Mouse (Mus musculus): ENCODE measurements at regions not wholly inside any gene's neighbourhood (a gene's known extent, or its start where the extent isn't known, plus 50 kb on each side); places are given as distances from the start of the nearest gene placed in this dataset.
A peak's percentile ranks its signal among the peaks of the same experiment; 100 is the strongest.

- Histone ChIP-seq H3K4me3 (ENCODE audit: insufficient read depth in 1 of 2, low read depth in 2 of 2, low read length in 2 of 2) (no peak overlapping the region), H3K36me3 (replicated peaks; ENCODE audit: control insufficient read depth, insufficient read depth, low read depth) (no peaks in the 10 kb centered on the region), H3K4me2 (ENCODE audit: low read depth) (no peak overlapping the region), H3K4me1 (replicated peaks; ENCODE audit: control insufficient read depth in 2 of 2, insufficient read depth in 2 of 2, low read length in 1 of 2) (no peaks in the 10 kb centered on the region), H3K27me3 (ENCODE audit: control insufficient read depth, insufficient read depth, low read length) (no peaks in the 10 kb centered on the region), H3K27ac (no peak overlapping the region), H3K9me3 (ENCODE audit: control insufficient read depth, low read length) (no peaks in the 10 kb centered on the region), H3K9ac (replicated peaks) (no peak overlapping the region)
- WGBS (ENCODE audit: insufficient replicate concordance) = 71% methylated on average over 1 of the region's 1 CpGs
- no peak for TF ChIP-seq EP300 (IDR thresholded peaks at IDR 0.05; ENCODE audit: low read depth)
- TF ChIP-seq CTCF (IDR thresholded peaks at IDR 0.05; ENCODE audit: low read depth) = no peak
- ATAC-seq (ENCODE audit: insufficient read depth) (no peak), DNase-seq (ENCODE audit: low read depth in 3 of 3, low spot score in 3 of 3) (no peak)
Measured at GRCm38 (mm10) chr1:71752351-71752750, 99.4 kb upstream of the Fn1 start.

GRCm38 (mm10) chr1:71751601-71752000 lies 98.6 kb upstream of the Fn1 start:
- no peaks in the 10 kb centered on the region for H3K4me1 ChIP-seq (replicated peaks; ENCODE audit: control insufficient read depth in 2 of 2, insufficient read depth in 2 of 2, low read length in 1 of 2)
- no peaks in the 10 kb centered on the region for H3K9me3 ChIP-seq (ENCODE audit: control insufficient read depth, low read length)
- no peaks in the 10 kb centered on the region for H3K36me3 ChIP-seq (replicated peaks; ENCODE audit: control insufficient read depth, insufficient read depth, low read depth)
- H3K4me2 ChIP-seq (ENCODE audit: low read depth) = no peak overlapping the region
- ATAC-seq (ENCODE audit: insufficient read depth) = no peak
- no peak overlapping the region for H3K9ac ChIP-seq (replicated peaks)
- no peak for DNase-seq (ENCODE audit: low read depth in 3 of 3, low spot score in 3 of 3)
- no peaks in the 10 kb centered on the region for H3K27me3 ChIP-seq (ENCODE audit: control insufficient read depth, insufficient read depth, low read length)
- WGBS (ENCODE audit: insufficient replicate concordance) = 69% methylated on average over 1 of the region's 1 CpGs
- H3K4me3 ChIP-seq (ENCODE audit: insufficient read depth in 1 of 2, low read depth in 2 of 2, low read length in 2 of 2) = no peak overlapping the region
- H3K27ac ChIP-seq = no peak overlapping the region
- TF ChIP-seq EP300 (IDR thresholded peaks at IDR 0.05; ENCODE audit: low read depth) = no peak
- TF ChIP-seq CTCF (IDR thresholded peaks at IDR 0.05; ENCODE audit: low read depth) = no peak

DNA sequence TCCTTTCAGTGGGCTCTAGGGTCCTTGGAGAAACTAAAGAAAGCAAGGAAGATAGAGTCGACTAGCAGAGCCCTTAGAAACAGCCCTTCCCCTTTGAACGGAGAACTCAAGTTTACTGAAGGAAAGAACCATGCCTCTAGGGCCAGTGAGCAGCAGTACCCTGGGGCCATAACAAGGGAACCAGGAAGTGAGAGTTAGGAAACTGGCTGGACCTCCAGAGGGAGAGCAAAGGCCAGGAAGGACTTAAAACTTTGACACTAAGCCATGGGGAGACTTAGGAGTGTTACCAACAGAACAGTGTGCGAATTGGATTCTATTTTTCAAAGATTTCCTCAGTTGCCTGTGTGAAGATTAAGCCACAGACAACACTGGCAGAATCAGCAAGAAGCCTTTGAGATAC lies 82.6 kb upstream of the Fn1 start:
- H3K36me3 ChIP-seq (replicated peaks; ENCODE audit: control insufficient read depth, insufficient read depth, low read depth) = no peaks in the 10 kb centered on the region
- no peak overlapping the region for H3K27ac ChIP-seq
- no peak overlapping the region for H3K4me3 ChIP-seq (ENCODE audit: insufficient read depth in 1 of 2, low read depth in 2 of 2, low read length in 2 of 2)
- no peak overlapping the region for H3K9ac ChIP-seq (replicated peaks)
- TF ChIP-seq EP300 (IDR thresholded peaks at IDR 0.05; ENCODE audit: low read depth) (no peak), CTCF (IDR thresholded peaks at IDR 0.05; ENCODE audit: low read depth) (no peak)
- H3K4me1 ChIP-seq (replicated peaks; ENCODE audit: control insufficient read depth in 2 of 2, insufficient read depth in 2 of 2, low read length in 1 of 2) = peaks cover 0 to 20% of the 10 kb centered on the region in 2 experiments
- H3K4me2 ChIP-seq (ENCODE audit: low read depth) = no peak overlapping the region
- no peak for DNase-seq (ENCODE audit: low read depth in 3 of 3, low spot score in 3 of 3)
- ATAC-seq (ENCODE audit: insufficient read depth) = no peak
- no peaks in the 10 kb centered on the region for H3K9me3 ChIP-seq (ENCODE audit: control insufficient read depth, low read length)
- WGBS (ENCODE audit: insufficient replicate concordance) = 33% methylated on average over 3 of the region's 3 CpGs
- H3K27me3 ChIP-seq (ENCODE audit: control insufficient read depth, insufficient read depth, low read length) = no peaks in the 10 kb centered on the region

- Histone ChIP-seq H3K27ac (no peak overlapping the region), H3K4me2 (ENCODE audit: low read depth) (no peak overlapping the region), H3K27me3 (ENCODE audit: control insufficient read depth, insufficient read depth, low read length) (no peaks in the 10 kb centered on the region), H3K4me1 (replicated peaks; ENCODE audit: control insufficient read depth in 2 of 2, insufficient read depth in 2 of 2, low read length in 1 of 2) (peaks cover 2 to 35% of the 10 kb centered on the region in 2 experiments), H3K9me3 (ENCODE audit: control insufficient read depth, low read length) (no peaks in the 10 kb centered on the region), H3K9ac (replicated peaks) (no peak overlapping the region), H3K4me3 (ENCODE audit: insufficient read depth in 1 of 2, low read depth in 2 of 2, low read length in 2 of 2) (no peak overlapping the region), H3K36me3 (replicated peaks; ENCODE audit: control insufficient read depth, insufficient read depth, low read depth) (no peaks in the 10 kb centered on the region)
- ATAC-seq (ENCODE audit: insufficient read depth) (no peak), DNase-seq (ENCODE audit: low read depth in 3 of 3, low spot score in 3 of 3) (peak in 1 of 3 experiments; percentile 28)
- TF ChIP-seq CTCF (IDR thresholded peaks at IDR 0.05; ENCODE audit: low read depth) = no peak
- TF ChIP-seq EP300 (IDR thresholded peaks at IDR 0.05; ENCODE audit: low read depth) = no peak
Measured at GRCm38 (mm10) chr1:71731623-71732022, 78.6 kb upstream of the Fn1 start.

GRCm38 (mm10) chr1:71731011-71731410 lies 78.0 kb upstream of the Fn1 start:
- Histone ChIP-seq H3K27me3 (ENCODE audit: control insufficient read depth, insufficient read depth, low read length) (no peaks in the 10 kb centered on the region), H3K27ac (no peak overlapping the region), H3K4me3 (ENCODE audit: insufficient read depth in 1 of 2, low read depth in 2 of 2, low read length in 2 of 2) (no peak overlapping the region), H3K9ac (replicated peaks) (no peak overlapping the region), H3K36me3 (replicated peaks; ENCODE audit: control insufficient read depth, insufficient read depth, low read depth) (no peaks in the 10 kb centered on the region), H3K9me3 (ENCODE audit: control insufficient read depth, low read length) (no peaks in the 10 kb centered on the region), H3K4me1 (replicated peaks; ENCODE audit: control insufficient read depth in 2 of 2, insufficient read depth in 2 of 2, low read length in 1 of 2) (peaks cover 2 to 32% of the 10 kb centered on the region in 2 experiments), H3K4me2 (ENCODE audit: low read depth) (no peak overlapping the region)
- 9% methylated on average over 4 of the region's 4 CpGs for WGBS (ENCODE audit: insufficient replicate concordance)
- TF ChIP-seq CTCF (IDR thresholded peaks at IDR 0.05; ENCODE audit: low read depth) (no peak), EP300 (IDR thresholded peaks at IDR 0.05; ENCODE audit: low read depth) (no peak)
- ATAC-seq (ENCODE audit: insufficient read depth) = no peak
- peak in 1 of 3 experiments; percentile 29 for DNase-seq (ENCODE audit: low read depth in 3 of 3, low spot score in 3 of 3)
